Mouse (Mus musculus): ENCODE data around the gene Dgka.

- no peak for TF ChIP-seq CTCF (IDR thresholded peaks at IDR 0.05; ENCODE audit: borderline replicate concordance, insufficient read depth, low read length)
- TF ChIP-seq POLR2A (IDR thresholded peaks at IDR 0.05; ENCODE audit: low read depth, low read length): no peak
These were observed 45.6 kb downstream of the Dgka start for GRCm38 (mm10) chr10:128699006-128699405.
